Mouse (Mus musculus) bone marrow, adult 2 months (tissue): ENCODE data around the gene Aff1.
A peak's percentile ranks its signal among the peaks of the same experiment; 100 is the strongest.

Source experiments
- CTCF ChIP-seq: fragments of 200-500 bp; IDR thresholded peaks from 2 replicates; pipeline ENCODE4 v1.5.1; 2011; ENCODE audit warnings: low read length, control low read depth; ENCODE audit not compliant: control insufficient read depth, insufficient read depth
- POLR2A ChIP-seq: fragments of 200-500 bp; IDR thresholded peaks from 2 replicates; pipeline ENCODE4 v1.6.1; 2011; ENCODE audit warnings: low read depth, mild to moderate bottlenecking, control low read depth, low read length, borderline replicate concordance; ENCODE audit not compliant: control insufficient read depth

DNA sequence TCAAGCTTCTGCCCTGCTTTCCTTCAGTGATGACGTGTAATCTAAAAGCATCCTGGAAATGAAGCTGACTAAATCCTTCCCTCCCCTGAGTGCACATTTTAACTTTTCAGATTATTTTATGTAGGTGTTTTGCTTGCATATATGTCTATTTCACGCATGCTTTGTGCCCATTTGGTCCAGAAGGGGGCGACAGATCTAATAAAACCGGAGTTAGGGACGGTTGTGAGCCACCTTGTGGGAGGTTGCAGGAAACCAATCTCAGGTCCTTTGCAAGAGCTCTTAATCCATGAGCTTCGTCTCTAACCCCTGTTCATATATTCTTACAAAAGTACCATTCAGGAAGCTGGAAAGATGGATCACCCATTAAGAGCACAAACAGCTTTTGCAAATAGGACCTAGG, 37.9 kb upstream of the Aff1 start:
- peak; percentile 53 for TF ChIP-seq CTCF
- TF ChIP-seq POLR2A = no peak
